Mouse (Mus musculus): ENCODE measurements at regions not wholly inside any gene's neighbourhood (a gene's known extent, or its start where the extent isn't known, plus 50 kb on each side); places are given as distances from the start of the nearest gene placed in this dataset.

DNA sequence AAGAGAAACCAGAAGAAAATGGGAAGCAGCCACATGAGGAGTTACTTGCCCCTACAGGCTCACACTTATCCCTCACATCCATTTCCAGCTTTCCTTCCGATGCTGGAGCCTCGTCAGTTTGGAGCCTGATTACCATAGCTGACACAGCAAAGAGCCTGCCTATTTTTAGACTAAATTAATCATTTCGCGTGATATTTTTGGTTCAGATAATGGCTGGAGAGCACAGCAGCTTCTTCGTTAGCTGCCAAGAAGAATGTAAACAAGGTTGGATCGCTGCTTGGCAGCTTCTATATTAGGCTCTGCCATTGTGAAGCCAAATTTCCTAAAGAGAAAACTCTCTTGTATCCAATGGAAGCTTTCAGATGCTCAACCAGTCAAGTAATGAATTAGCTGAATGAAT lies 676.9 kb upstream of the A1bg start:
- no peak for DNase-seq (ENCODE audit: low spot score in 2 of 2)

DNA sequence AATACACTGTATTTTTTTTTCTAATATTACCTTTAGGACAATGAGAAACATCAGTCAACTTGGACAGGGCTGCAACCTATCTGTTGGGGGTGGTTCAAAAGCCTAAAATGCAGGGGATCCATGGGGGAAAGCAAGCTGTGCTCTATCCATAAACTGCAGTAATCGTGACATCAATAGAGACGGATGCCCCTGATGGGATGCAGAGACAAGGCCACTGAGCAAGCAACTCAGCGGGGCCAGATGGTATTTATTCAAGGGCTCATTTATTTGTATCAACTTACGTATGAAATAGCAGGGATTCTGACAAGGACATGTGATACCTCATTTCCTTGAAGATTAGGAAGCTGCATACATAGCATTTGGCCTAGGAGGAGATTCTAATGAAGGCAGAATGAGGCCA lies 673.5 kb upstream of the A1bg start:
- no peak for DNase-seq (ENCODE audit: low spot score in 2 of 2)

- DNase-seq (ENCODE audit: low spot score in 2 of 2): no peak
Observed at GRCm38 (mm10) chr15:61588956-61589355, 666.1 kb upstream of the A1bg start.

GRCm38 (mm10) chr15:61582335-61582734 lies 659.5 kb upstream of the A1bg start:
- no peak for DNase-seq (ENCODE audit: low spot score in 2 of 2)

GRCm38 (mm10) chr15:61563347-61563746 lies 640.5 kb upstream of the A1bg start:
- no peak for DNase-seq (ENCODE audit: low spot score in 2 of 2)

DNA sequence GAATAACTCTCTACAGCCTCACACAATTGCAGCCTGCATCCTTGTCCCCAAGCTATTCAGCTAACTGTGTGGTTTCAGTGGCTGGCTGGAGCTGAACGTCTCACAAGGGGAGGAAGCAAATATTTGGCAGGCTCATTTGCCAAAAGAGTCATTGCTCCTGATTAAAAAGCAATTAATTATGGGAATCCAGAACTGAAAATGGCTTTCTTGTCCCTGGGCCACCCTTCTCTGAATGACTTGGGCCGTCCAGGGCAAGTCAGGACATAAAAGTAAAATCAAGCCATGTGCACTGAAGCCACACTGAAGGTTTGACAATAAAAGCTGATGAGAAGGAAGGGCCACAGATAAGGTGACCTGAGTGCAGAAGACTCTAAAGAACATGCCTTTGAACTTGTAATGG lies 639.4 kb upstream of the A1bg start:
- DNase-seq (ENCODE audit: low spot score in 2 of 2): no peak

DNA sequence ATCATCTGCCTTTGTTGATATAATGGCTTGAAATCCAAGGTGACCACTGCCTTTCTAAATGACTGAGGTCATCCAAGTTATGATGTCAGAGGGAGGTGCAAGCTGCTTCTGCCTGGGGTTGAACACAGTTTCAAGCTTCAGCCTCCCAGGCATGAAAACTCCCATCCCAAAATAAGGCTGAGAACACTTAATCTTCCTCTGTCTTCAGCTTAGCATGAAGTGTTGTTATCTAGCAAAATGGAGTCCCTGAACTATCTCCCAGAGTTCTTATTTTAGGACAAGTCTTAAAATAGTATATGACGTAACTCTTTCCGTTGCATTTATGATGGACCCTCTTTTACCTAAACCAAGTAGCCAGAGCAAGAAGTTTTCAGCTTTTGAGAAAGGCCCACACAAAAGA lies 631.1 kb upstream of the A1bg start:
- no peak for DNase-seq (ENCODE audit: low spot score in 2 of 2)

DNA sequence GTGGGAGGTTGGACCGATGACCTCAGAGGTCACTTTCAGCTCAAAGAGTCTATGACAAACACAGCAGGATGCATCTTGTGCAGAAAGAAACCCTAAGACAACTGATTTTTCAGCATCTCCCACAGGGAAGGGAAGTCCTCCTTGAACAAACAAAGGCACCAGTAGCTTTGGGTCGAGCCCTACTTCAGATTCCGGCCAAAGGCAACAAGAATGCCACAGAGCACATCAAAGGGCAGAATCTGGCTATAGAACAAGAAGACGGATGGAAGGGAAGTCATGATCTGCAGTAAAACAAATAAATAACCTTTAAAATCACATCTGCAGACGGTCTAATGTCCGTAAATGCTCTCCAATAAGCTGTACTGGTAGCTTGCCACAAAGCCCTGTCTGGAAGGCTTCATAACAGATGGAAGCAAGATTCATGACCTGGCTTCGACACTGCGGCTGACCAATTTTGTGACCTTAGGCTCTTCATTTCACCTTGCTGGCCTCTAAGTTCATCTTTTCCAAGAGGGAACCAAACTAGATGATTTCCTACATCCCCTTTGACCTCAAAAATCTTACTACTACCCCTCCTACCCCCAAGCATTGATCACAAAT lies 630.4 kb upstream of the A1bg start:
- no peak for DNase-seq (ENCODE audit: low spot score in 2 of 2)

- no peak for DNase-seq (ENCODE audit: low spot score in 2 of 2)
Observed at GRCm38 (mm10) chr15:61551206-61551605, 628.4 kb upstream of the A1bg start.

DNA sequence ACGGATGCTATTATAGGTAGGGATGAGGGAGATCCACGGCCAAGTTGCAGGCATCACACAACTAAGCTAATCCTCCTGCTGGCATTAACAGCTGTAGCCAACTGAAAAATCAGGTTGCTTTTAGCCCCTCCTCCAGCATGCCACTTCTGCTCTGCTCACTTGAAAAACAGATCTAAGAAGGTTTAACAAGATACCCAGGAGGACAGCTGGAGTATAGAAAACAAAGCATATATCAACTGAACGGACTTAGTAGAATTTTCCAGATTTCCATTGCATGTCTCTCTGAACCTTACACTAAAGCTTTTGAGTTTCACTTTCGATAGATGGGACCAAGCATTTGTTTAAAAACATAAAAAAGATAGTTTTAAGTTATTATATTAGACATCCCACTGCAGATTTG lies 625.6 kb upstream of the A1bg start:
- DNase-seq (ENCODE audit: low spot score in 2 of 2): no peak

DNA sequence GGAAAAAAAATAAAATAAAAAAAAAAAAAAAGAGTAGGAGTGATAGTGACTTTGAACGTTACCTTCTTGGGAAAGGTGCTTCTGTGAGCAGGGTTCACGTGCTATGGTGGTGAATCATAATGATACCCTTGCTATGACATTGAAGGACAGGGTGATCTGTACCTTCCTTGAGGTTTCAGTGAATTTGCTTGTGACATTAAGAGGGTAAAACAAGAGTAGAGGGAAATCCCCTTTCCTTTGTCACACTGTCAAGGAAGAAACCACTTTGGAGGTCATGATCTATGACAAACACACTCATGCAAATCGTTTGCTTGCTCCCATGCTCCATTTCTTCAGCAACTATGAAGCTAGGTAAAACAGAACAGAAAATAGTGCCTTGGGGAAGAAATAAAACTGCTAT lies 623.8 kb upstream of the A1bg start:
- no peak for DNase-seq (ENCODE audit: low spot score in 2 of 2)

DNA sequence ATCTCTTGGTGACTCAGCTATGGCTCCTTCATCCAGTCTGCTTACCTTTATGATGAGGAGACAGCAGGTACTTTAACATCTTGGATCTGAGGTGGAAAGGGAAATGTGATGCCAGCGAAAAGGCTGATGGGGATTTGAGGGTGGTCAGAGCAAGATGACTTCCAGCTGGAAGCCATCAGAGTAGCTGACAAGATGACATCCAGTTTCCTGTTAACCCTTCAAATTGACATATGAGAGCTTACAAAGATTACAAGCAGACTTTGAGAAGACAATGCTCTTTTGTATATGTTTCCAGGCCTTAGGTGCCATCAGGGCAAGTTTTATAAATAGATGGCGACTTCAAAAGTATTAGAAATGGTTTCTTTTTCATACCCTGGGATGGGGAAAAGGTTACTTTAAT lies 621.3 kb upstream of the A1bg start:
- no peak for DNase-seq (ENCODE audit: low spot score in 2 of 2)

DNA sequence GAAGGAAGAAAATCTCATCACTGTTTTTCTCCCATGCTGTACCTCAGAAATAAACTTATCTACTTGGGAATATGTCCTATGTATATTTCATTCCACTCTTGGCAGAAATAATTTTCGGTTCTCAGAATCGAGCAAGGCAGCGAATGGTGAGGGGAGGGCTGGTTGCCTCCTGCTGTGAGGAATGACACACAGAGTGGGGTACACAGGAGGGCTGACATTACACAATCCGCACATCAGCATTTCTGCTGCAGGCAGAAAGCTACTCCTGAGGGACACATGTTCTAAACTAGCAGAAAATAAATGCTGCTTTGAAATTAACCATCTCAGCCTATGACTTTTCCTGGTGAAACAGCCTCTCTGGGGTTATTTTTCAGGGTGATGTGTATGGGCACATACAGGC lies 618.8 kb upstream of the A1bg start:
- no peak for DNase-seq (ENCODE audit: low spot score in 2 of 2)

DNA sequence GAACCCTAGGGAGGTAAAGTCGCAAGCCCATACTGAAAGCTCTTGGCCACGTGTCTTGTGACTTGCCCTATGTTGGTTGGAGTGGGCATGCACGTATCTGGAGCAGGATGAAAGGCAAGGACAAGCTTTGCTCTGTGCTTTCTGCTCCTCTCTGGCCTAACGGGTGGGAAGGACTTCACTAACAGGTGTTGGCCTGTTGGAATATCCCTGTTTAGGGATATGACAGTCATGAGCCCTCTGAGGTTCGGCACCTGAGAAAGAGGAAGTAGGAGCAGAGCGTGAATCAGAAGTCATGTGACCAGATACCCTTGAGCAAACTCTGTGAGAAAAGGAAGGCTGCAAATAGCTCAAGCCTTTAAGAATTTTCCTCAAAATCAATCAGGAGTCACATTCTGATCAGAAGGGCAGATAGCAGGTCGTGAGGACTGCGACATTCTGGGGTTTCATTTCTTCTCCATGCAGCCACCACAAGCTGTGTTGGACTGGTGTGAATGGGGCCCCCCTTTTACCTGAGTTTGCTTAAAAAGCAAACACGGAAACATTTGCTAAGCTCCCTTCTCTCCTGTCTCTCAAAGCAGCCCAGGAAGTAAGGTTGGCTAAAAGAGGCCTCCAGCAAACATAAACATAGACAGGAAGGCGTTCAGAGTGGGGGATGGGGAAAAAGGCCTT lies 618.1 kb upstream of the A1bg start:
- DNase-seq (ENCODE audit: low spot score in 2 of 2): no peak

DNA sequence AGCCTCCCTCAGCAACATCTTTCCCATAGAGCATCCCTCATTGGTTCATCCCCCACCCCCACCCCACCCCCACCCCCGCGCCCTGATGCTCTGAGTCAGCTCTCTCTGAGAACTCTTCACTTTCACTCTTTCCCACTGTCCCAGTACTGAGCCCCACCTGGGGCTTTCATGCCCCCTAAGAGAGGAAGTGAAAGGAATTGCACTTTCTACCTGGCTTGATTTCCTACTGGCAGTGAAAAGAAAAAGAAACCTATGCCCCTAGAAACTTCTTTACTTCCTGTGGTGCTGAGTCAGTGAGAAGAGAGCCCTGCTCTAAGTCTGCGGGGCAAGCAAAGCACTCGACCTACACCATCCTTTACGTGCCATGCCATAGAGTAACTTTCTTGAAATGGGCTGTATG lies 616.1 kb upstream of the A1bg start:
- DNase-seq (ENCODE audit: low spot score in 2 of 2): no peak

DNA sequence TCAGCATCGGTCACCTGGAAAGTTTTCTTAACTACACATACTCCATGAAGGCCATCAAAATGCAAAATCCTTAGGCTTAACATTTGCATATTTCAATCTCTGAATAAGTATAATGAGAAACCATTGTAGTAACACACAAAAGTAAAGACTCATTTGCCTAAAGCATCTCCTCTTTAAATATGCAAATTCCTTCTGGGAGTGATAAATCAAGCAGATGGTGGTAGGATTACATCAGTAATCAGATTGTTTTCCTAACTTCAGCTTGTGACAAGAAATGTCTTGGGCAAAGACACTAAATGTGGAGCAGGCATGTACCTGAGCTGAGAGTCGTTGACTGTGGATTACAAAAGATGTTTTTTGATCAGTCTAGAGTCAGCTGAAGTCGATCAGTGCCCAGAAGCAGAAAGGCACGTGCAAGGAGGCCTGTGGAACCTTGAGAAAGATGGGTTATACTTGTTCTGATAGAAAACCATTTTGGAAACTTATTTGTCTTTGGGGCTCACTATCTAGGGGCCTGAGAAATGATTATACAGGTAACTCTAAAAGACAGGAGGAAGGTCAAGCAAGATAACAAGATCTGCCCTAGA lies 615.5 kb upstream of the A1bg start:
- DNase-seq (ENCODE audit: low spot score in 2 of 2): no peak

DNA sequence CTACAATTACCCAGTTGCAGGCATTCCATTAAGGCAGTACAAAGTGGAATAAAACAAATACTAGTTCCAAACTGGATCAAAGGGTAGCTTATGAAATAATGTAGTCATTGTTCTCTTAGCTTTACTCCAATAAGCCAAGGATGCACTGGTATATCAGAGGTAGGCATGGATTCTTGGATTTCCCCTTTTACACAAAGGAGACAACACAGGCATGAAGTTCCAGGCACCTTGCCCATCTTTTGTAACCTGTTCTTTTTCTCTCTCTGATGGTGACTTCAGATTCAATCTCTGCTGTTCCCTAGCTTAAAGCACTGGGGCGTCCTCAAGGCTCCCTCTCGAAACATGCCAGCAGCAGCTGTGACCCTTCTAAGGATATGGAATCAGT lies 613.5 kb upstream of the A1bg start:
- no peak for DNase-seq (ENCODE audit: low spot score in 2 of 2)

GRCm38 (mm10) chr15:61535644-61536331 lies 613.0 kb upstream of the A1bg start:
- DNase-seq (ENCODE audit: low spot score in 2 of 2): no peak

GRCm38 (mm10) chr15:61535180-61535579 lies 612.4 kb upstream of the A1bg start:
- DNase-seq (ENCODE audit: low spot score in 2 of 2): no peak

DNA sequence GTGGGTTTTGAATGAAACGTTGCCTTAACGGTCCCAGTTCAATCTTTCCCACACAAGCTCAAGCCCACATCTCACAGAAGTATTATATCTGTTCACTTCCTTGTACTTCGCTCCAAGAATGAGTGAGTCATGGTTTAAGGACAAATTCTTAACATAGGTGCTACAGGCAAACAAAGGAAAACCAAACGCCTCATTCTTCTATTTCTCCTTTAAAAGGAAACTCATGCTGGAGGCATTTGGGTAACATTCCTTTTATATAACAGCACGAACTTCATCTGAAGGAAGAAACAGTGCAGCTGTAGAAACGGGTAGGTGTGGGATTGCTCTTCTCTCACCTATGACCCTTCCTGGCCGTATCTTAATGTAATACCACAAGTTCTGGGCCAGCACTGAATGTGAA lies 610.0 kb upstream of the A1bg start:
- no peak for DNase-seq (ENCODE audit: low spot score in 2 of 2)

- no peak for DNase-seq (ENCODE audit: low spot score in 2 of 2)
Observed at GRCm38 (mm10) chr15:61532040-61532439, 609.2 kb upstream of the A1bg start.

DNA sequence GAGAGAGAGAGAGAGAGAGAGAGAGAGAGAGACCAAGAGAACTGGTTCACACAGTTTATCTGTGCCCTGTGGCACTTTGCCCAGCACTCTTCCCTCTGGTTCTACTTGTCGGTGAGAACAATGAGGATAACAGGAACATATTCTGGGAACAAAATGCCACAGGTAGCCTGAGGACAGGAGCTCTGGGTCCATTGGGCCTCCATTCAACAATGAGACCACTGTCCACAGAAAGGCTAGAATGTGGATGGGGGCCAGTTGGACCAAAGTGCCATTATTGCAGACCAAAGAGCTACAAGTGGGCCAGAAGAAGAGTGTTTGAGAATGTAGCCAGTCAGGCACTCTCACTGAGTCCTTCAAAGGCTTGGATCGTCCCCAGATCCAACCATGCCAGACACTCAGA lies 600.2 kb upstream of the A1bg start:
- DNase-seq (ENCODE audit: low spot score in 2 of 2): peak; percentile 39 to 50

DNA sequence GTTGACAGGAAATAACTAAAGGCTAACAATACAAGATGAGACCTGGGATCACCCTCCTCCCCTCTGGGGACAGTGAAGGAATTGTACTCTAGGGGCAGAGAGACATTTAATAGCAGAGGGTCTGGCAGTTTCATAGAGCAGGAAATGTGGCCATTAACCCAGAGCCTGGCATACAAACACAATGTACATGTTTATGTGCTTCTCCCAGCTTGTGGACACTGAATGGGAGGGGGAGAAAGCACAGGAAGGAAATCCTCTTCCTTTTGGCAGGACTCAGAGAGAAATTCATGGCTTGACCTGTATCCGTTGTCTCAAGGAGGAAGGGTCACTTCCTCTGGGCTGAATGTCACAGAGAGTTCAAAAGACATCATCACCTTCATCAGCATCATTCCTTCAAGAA lies 594.5 kb upstream of the A1bg start:
- no peak for DNase-seq (ENCODE audit: low spot score in 2 of 2)
